Mouse (Mus musculus): ENCODE data around the gene Pdpn.

Pdpn gene

DNA sequence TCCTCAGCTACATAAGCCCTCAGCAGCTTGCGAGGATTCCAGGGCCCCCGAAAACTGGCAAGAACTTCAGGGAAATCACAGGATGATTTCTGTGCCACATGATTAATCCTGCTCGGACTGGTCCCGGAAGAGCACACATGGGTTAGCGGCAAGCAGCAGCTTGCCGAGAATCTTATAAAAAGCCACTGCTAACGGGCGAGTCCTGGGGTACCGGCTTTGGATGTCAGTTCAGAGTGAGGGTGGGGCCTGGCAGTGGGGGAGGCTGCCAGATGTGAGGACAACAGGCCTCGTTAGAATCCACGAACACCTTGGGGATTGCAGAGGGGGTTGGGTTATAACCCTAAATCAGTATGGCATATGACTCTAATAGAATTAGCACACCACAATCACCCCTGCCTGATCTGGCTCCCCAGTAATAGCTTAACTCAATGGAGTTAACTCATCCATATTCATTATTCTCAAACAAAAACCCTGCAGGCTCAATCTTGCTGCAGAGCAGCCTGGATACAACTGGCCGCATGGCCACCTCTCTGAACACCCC lies 2.3 kb downstream of the Pdpn start:
- peak; percentile 15 for DNase-seq

DNA sequence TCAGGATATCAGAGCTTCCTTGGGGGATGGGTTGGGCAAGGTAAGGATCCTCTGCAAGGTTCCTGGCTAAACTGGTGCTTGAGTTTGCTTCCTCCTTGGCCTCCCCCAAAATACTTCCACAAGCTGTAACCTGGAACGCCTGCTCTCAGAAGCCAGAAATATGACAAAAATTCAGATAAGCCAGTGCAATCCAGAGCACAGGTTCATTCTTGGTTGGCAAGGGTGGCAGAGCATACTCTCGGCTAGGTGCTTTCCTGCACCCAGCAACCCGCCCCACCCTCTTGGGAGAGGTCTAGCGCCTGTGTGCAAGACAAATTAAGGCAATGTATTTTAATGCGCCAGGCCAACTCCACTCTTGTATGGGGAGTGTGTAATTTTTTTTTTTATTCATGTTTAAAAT lies 3.2 kb downstream of the Pdpn start:
- no peak for DNase-seq

DNA sequence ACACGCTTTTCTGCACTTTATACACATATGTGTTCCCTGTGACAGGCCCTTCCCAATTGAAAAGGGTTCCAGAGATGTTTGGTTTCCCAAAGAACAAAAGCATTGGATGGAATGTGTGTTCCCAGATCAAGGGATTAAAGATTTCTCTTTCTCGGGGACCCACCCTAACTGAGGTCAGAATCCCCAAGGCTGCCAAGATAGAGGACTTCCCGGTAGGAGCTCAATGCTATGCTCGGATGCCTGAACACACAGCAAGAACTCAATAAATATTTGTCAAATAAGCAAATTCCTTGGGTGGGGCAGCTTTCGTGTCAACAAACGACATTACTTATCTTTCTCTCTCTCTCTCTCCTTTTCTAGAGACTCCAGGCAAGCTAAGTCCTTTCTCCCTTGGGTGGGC lies 5.0 kb downstream of the Pdpn start:
- DNase-seq: no peak

DNA sequence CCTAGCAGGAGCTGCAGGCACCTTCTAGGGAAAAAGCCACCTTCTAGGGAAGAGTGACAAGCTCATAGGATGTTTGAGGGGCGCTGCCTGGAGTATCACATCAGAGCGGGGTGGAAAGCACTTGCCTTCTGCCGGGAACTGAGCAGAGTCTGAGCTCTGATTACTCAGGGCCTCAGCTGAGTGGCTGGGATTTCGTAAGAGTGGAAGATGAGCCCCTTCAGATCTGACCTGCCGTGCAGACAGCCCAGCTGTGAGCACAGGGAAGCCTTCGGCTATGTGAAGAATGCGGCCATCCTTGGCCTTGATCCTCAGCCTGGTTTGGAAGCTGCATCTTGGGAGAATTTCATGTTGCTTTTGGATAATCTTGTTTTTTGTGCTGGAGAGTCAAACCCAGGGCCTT lies 10.5 kb downstream of the Pdpn start:
- DNase-seq: no peak

DNA sequence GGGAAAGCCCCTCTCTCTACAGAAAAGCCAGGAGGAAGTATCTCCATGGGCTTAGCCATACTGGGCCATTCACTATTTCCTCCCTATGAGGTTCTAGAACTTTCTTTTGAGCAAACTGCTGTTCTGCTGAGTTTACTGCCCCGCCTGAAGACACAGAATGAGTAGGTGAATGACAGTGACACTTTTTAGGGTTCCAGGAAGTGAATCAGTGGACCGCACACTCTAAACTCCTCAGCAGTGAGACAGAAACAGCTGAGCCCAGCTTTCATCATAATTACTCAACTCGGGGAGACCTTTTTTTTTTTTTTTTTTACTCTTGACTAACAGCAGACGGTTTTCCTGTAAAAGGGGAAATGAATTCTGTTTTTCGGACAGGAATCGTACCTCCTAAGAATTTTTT lies 10.9 kb downstream of the Pdpn start:
- no peak for DNase-seq

DNA sequence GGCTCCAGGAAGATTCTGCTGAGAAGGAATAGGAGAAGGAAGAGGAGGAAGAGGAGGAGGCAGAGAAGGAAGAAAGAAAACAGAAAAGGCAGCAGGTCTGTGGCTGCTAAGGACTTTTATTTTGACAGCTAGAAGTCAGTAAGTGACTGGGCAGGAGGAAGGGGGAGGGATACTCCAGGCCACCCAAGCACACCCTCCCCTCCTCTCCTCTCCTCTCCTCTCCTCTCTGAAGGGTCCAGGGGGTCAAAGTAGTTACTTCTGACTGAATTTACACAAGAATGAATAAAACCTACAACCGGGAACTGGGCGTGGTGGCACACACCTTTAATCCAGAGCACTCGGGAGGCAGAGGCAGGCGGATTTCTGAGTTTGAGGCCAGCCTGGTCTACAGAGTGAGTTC lies 12.3 kb downstream of the Pdpn start:
- no peak for DNase-seq

DNA sequence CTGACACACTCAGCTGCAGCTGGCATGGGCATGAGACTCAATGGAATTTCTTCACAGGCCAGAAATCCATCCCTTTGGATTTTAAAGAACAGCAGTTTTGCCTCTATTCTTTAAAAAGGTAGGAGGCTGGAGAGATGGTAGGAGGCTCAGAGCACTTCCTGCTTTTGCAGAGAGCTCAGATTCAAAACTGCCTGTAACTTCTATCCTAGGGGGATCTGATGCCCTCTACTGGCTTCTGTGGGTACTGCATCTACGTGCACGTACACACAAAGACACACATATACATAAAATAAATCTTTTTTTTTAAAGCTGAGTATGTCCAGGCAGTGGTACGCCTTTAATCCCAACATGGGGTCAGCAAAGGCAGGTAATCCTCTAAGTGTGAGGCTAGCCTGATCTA lies 19.2 kb downstream of the Pdpn start:
- no peak for DNase-seq

DNA sequence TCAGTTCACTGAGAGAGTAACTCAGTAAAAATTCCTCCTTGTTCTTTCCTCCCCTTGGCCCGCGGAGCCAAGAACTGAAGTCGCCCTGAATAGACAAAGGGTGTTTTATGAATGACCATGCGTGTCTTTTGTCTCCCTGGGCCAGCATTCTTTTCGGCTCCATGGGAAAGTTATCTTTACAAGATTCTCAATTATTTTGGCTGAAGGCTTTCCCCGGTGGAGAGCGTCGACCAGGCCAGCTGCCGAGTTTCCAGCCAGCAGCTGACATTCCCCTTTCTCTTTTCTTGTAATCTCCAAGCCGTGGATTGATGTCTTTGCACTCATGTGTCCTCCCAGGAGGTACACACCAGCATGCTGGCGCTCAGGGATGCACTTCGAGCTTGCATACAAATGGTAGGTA lies 19.7 kb downstream of the Pdpn start:
- no peak for DNase-seq

DNA sequence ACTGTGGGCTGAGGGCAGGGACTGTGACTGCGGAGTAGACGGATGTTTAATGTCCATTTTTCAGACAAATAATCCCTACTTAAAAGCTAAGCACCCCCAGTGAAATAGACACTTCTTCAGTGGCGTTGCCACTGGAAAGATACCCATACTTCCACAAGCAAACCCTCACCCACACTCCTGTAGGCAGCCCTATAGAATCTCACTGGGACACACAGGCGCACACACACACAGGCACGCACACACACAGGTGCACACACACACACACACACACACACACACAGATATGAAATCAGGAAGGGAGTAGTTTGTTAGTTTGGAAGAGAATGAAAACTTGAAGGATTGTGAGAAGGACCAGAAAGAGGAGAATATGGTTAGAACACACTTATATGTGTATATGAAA lies 20.3 kb downstream of the Pdpn start:
- no peak for DNase-seq

DNA sequence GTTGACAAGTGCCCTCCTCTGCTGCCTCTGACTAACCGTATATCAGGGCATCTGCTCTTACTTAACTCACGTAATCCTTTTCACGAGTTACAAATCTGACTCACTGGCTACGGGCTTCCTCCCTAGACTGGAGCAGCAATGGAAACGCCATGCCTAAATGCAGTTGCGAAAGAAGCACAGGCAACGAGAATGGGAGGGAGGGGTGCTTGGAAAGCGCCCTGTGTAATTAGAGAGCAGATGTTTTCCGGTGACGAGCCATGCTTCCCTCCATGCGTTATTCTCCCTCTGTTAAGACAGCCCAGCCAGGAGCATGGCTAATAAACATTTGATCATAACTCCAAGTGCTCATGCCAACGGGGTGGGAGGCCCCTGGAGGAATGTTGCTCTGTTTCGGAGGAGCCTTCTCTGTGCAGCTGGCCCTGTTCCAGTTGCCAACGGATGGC lies 20.9 kb downstream of the Pdpn start:
- DNase-seq: no peak

DNA sequence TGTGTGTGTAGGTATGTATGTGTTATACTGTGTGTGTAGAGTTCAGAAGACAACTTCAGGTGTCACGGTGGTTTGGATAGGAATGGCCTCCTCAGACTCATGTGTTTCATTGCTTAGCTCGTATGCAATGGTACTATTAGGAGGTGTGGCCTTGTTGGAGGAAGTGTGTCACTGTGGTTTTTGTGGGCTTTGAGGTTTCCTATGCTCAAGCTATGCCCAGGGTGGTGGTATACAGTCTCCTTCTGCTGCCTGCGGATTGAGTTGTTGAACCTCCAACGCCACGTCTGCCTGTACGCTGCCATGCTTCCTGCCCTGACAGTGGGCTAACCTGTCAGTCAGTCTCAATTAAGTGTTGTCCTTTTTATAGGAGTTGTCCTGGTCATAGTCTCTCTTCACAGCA lies 22.0 kb downstream of the Pdpn start:
- no peak for DNase-seq

DNA sequence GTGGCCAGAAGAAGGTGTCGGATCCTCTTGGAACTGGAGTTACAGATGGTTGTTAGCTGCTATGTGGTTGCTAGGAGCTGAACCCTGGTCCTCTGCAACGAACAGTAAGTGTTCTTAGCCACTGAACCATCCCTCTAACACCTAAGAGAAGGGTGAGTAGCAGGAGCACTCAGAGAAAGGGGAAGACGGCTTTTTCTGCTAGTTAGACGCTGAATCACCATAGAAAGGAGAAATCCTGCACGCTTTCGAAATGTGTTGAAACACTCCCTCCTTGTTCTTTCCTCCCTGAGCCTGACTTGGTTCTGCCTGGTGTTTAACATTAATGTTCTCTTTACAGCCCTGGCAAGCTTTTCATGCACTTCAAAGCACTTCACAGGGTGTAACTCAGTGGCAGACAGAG lies 27.8 kb downstream of the Pdpn start:
- DNase-seq: no peak

DNA sequence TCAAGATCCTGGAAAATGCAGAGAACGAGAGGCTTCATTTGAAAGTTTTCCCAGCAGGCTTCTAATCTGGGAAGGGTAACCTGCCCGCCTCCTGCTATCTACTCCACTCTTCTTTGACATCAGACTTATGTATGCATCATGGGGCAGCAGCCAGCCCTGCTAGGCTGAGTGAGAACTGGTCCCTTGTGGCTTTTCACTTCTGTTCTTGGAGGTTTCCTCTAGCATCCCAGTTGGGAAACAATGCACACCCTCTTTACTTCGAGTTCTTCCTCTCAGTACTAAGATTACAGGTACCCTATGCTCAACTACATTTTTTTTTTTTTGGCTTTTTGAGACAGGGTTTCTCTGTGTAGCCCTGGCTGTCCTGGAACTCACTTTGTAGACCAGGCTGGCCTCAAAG lies 28.5 kb downstream of the Pdpn start:
- no peak for DNase-seq

DNA sequence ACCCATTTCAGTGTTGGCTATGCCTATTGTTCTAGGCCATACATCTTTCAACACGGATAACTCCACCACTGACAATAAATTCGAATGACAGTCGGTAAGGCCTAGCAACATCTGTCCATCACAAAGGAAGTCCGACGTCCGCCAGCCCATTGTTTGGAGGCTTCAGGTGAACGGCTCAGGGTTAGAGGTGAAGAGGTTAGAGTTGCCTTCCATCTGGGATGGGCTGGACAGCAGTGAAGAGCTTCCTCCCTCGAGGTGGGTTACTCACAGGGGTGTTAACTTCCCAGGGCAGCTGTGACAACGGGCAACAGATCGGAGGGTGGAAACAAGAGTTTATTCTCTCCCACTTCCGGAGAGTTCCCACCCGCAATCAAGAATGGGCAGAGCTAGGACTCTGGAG lies 36.7 kb downstream of the Pdpn start:
- DNase-seq: no peak

DNA sequence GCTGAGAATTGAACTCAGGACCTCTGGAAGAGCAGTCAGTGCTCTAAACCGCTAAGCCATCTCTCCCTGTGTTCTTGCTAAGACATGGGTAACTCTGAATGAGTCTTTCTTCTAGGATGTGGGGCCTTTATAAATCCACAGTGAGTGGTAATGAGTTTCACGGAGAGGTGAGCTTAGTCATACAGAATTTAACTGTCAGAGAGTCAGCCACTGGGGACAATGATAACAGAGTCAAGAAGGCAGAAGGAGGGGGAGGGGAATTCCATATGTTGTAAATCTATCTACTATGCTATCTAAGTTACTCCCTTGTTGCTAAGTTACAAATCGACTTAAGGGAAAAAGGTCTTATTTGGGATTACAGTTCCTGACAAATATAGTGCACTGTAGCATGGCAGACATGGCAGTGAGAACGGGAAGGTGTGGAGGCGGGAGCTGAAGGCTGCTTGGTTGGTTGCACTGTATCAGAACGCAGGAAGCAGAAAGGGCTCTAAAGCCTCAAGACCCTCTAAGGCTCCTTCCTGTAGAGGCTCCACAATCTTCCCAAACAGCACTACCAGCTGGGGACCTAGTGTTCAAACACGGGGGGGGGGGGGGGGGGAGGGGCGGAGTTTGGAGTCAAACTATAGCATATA lies 39.5 kb downstream of the Pdpn start:
- DNase-seq: no peak

DNA sequence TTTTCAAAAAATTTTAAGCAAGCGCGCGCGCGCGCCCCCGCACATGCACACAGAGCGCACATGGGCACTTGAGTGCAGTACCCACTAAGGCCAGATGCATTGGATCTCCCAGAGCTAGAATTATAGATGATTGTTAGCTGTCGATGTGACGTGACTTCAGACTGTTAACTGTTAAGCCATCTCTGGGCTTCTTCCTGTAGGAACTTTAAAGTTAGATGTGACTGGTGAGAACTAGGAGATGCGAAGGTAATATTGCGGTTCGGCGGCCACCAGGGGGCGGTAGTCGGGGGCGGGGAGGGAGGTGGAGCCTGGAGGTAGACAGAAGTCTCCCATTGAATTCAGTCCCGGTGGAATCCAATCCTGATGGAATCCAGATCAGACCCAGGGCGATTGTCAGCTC lies 40.8 kb downstream of the Pdpn start:
- DNase-seq: peak; percentile 37

DNA sequence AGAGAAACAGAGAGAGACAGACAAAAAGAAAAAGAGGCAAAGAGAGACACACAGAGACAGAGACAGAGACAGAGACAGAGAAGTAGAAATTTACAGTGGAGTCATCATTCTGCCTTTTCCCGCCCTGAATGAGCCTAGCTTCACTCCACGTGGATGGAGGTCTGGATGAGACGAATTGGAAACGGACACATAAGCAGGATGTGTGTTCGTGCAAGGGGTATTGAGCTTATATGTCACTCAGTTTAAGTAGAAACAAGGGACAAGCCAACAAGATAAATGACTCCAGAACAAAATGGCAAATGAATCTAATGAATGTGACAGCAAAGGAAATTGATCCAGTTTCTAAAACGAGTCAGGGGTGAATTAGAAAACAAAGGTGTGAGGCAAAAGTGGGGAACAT lies 41.4 kb downstream of the Pdpn start:
- DNase-seq: no peak

DNA sequence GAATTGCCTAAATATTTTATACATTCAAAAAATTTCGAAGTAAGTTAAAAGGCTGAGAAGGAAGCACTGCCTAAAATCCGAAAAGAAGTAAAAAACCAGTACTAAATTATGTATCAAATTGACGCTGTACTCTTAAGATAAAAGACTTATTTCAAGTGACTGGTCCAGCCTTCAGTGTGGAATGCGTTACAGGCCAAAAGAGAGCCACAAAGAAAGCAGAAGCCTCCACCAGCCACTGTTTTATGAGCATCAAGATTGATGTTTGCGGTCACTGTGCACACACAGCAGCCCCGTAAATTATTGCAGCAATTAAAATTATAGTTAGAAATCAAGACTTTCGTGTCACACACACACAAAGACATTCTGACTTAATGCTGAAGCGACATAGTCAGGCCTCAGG lies 43.8 kb downstream of the Pdpn start:
- DNase-seq: no peak

DNA sequence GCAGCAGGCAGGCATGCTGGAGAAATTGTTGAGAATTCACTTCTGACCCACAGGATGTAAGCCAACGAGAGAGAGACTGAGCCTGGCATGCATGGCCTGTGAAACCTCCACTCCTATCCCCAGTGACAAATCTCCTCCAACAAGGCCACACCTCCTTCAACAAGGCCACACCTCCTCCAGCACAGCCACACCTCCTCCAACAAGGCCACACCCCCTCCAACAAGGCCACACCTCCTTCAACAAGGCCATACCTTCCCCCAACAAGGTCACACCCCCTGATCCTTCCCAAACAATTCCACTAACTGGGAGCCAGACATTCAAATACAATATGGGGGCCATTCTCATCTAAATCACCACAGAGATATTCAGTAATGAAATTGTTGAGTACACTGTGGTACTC lies 46.0 kb downstream of the Pdpn start:
- no peak for DNase-seq

DNA sequence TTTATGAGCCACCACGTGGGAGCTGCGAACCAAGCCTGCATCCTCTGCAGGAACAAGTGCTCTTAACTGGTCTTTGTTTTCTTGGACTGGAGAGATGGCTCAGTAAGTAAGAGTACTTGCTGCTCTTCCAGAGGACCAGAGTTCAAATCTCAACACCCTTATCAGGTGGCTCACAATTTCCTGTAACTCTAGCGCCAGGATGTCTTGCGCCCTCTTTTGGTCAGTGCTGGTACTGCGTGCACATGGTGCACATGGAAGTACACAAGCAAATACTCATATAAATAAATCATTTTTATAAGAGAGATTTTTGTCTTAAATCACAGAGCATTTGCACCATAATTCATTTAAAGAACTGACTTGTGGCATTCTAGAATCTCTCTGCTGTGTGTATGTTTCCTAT lies 51.3 kb downstream of the Pdpn start:
- peak; percentile 13 for DNase-seq

DNA sequence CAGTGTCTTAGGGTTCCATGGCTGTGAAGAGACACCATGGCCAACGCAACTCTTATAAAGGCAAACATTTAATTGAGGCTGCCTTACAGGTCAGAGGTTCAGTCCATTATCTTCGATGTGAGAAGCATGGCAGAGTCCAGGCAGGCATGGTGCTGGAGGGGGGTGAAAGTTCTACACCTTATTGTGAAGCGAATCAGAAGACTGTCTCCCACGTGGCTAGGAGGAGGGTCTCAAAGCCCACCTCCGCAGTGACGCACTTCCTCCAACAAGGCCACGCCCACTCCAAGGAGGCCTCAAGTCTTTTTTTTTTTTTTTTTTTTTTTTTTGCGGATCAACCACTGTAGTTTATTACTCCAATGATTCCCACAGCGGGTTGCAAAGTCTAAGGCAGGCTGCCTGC lies 58.1 kb downstream of the Pdpn start:
- no peak for DNase-seq

DNA sequence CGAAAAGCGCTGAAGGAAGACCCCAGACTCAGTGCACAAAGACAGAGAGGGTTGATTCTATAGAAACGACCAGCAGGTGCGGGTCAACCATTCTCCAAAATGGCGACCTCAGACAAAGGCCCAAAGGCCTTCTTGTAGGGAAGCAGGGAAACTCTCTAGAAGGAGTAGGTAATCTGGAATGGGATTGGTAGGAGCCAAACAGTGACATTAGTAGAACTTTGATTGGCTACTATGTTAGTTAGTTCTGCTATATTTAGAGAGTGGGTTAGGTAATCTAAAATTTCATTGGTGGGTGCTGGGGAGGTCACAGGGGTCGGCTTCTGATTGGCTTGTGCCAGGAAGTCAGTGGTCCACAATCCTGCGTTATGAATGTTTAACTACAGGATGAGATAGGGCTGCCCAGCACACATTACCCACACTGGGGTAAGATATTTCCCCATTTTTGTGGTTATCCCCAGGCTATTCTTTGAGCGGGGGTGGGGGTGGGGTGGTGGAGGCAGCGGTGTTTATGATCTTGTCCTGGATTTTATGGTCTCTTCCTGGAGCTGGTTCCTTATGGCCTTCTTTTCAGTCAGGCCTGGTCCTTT lies 59.7 kb downstream of the Pdpn start:
- DNase-seq: no peak

DNA sequence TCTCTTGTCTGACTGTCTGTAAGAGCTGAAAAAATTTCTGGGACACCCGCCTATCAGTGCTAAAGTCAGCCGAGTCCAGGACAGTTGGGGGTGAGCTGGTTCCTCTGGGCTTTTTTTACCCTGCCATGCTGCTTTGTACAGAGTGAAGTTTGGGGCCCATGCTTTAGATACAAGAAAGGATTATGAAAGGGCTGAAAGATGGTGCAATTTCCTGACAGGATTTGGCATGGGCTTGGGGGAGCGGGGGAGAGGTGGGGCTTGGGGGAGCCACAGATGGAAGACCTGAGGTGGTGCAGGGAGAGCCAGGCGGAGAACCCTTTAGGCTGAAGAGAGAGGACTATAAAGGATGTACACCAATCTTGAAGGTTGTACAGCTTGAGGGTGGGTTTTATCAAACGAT lies 60.2 kb downstream of the Pdpn start:
- DNase-seq: no peak

DNA sequence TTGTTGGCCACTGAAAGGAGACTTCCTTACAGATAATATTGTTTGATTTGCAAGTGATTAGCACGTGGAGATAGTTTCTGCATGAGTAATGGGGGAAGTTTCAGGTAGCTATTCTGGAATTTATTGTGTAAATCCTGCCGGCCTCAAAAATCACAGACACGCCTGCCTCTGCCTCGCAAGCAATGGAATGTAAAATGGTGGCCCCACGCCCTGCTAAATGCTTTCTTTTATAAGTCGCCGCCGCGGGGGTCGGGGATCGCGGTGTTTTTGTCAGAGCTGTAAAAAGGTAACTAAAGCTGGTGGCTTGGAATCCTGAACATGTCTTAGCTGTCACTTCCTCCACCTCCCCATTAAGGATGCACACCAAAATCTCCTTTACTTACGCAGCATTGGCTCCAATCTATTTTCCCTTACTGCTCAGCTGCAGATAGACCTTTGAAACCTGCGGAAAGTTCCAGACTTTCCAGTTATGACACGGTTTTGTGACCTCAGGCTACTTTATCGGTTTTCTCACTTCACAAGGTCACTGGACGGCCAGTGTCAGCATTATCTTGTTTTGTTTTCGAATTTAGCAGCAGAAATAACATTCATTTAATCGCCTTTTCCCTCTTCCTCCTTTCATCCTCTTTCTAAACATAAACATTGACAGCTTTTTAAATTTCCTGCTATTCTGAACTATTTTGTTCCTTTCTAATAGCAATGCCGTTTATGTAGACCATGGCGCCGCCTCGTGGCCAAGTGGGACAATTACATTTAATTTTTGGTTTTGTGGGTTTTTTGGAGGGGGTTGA lies 60.9 kb downstream of the Pdpn start:
- peak; percentile 54 for DNase-seq
